Mouse (Mus musculus): Measurements from ENCODE around the gene Cabp2.

GRCm38 (mm10) chr19:4060899-4061465 lies 20.4 kb upstream of the Cabp2 start:
- TF ChIP-seq CTCF (IDR thresholded peaks at IDR 0.05; ENCODE audit: extremely low read depth, insufficient read depth, low read length) (no peak), POLR2A (IDR thresholded peaks at IDR 0.05; ENCODE audit: extremely low read depth, insufficient read depth, low read length) (no peak)
